Mouse (Mus musculus) cortical plate, adult 2 months (tissue): ENCODE data around the gene Hba-x. TPM values are rescaled to one million over a fixed set of nuclear protein-coding genes. Genes with fewer than 3 reads are reported as not detected.

Experiments
- H3K27ac ChIP-seq: fragments of 200-500 bp; 2 replicates; pipeline ENCODE4 v1.5.1; 2012; ENCODE audit warnings: low read length, control low read depth, inconsistent platforms; ENCODE audit not compliant: insufficient read depth
- H3K4me1 ChIP-seq: fragments of 200-500 bp; 2 replicates; pipeline ENCODE4 v1.6.1; 2011; ENCODE audit warnings: low read length; ENCODE audit not compliant: control insufficient read depth, insufficient read depth
- H3K4me3 ChIP-seq: fragments of 200-500 bp; 2 replicates; pipeline ENCODE4 v1.5.1; 2011; ENCODE audit warnings: mild to moderate bottlenecking, low read length, control low read depth; ENCODE audit not compliant: insufficient read depth
- CTCF ChIP-seq: fragments of 200-500 bp; IDR thresholded peaks from 2 replicates; pipeline ENCODE4 v1.5.1; 2011; ENCODE audit warnings: mild to moderate bottlenecking, control low read depth, low read length; ENCODE audit not compliant: insufficient read depth; ENCODE audit errors: extremely low read depth
- POLR2A ChIP-seq: fragments of 200-500 bp; IDR thresholded peaks from 2 replicates; pipeline ENCODE4 v1.6.1; 2011; ENCODE audit warnings: mild to moderate bottlenecking, low read length, control low read depth; ENCODE audit not compliant: insufficient read depth; ENCODE audit errors: extremely low read depth
- polyA plus RNA-seq: library from polyadenylated mRNA; depleted of rRNA; stranded (reverse); fragments of >200 nt; gene quantifications from 2 replicates; pipeline ENCODE4 v1.2.3, GENCODE M21; 2012

Gene Hba-x
- polyA plus RNA-seq, 1 experiment, result 0.15 TPM

DNA sequence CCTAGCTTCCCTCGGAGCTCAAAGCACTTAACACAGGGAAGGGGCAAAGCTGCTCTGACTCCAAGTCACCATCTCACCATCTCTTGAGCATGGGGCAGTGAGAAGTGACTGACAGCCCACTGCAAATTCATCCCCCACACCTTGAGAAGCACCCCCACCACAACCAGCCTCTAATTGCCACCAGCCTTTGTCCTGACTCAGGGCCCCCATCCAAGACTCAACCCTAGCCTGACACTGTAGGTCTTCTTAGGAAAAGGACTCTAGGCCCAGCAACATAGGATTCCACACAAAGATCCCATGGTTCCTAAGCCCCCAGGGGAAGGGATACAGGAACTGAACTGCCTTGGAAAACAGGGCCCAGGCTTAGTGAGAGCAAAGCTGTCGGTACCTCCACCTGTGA, 40.1 kb upstream of the Hba-x start:
- H3K4me3 ChIP-seq, result no peak overlapping the region
- peaks cover 17% of the 10 kb centered on the region for H3K4me1 ChIP-seq
- peak overlapping the region; percentile 17; the same call in 1 of the 2 replicates for H3K27ac ChIP-seq
- no peak for TF ChIP-seq CTCF
- no peak for TF ChIP-seq POLR2A

DNA sequence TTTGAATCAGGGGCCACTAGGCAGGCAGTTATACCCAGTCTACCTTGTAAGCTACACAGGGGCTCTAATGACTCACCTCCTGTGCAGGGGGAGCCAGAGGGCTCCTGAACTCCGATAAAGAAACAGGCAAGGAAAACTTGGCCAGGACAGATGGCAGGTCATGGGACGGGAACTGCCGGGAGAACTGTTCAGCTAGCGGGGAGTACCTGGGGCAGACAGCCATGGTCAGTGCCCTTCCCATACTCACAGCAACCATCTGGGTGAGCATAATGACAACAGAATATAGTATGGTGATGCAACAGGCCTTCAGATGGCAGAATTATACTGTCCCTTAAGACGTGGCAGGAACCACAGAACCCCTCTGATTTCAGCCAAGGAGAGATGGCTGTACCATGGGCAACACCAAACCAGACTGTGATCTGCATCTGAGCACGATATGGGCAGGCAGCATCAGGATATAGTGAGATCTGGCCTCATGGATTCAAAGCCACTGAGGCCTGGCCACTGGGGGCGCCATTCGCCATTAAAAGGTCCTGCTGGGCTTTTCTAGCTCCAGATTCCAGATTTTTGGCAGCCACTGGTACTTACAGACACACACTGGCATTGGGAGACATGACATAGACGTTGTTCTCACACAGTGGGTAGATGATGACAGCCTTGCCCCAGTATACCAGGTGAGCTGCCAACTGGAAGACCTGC, 39.3 kb upstream of the Hba-x start:
- H3K27ac ChIP-seq, result no peak overlapping the region
- peaks cover 14% of the 10 kb centered on the region for H3K4me1 ChIP-seq
- no peak overlapping the region for H3K4me3 ChIP-seq
- no peak for TF ChIP-seq POLR2A
- peak; percentile 49 for TF ChIP-seq CTCF

DNA sequence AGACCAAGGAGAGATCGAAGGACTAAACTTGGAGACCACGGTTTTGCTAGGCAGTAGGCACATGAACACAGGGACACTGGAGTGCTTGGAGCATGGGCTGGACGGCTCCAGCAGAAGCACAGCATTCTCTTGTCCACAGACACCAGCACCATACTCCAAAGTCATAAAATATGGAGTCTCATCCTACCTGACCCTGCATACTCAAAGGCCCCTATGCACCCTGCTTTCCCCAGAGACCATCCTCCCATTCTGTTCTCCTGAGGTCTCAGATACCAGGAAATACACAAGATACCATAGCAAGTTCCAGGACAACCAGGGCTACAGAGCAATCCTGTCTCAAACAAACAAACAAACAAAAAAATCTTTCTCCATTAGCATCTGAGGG, 38.8 kb upstream of the Hba-x start:
- no peak overlapping the region for H3K4me3 ChIP-seq
- no peak for TF ChIP-seq POLR2A
- no peak overlapping the region for H3K27ac ChIP-seq
- H3K4me1 ChIP-seq, result peaks cover 15% of the 10 kb centered on the region

DNA sequence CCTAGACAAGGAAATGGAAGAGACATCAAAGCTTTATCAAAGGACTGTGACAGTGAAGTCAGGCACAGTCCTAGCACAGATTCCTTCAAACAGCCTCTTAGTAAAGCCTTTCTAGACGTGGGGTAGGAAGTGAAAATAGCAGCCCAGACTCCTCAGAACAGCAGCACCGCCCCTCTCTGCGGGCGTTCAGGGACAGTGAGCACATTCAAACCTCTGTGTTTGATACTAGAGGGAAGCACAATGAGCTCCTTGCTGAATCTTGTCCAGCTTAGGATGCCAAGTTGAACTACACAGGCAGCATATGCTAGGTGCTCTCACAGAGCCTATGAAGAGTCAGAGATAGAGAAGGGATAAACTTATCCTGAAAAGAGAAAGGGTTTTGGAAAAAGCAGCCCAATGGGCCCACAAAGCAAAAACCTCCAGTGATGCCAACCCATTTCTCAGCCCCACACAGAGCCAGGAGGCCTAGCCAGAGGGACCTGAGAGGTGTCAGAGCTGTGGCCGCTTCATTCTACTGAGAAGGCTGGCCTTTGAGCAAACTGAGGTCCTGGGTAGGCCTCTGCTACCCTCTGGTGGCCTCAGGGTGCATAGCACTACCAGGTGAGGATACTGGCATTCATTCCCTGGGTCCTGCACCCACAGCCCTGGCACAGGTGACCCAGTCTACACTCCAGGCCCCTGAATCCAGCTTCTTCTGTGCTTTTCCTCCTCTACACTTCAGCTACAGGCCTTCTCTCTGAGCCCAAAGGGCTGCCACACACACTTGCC, 37.9 kb upstream of the Hba-x start:
- no peak overlapping the region for H3K4me3 ChIP-seq
- TF ChIP-seq CTCF (peak; percentile 93), POLR2A (no peak)
- no peak overlapping the region for H3K27ac ChIP-seq
- H3K4me1 ChIP-seq, result peaks cover 23% of the 10 kb centered on the region

DNA sequence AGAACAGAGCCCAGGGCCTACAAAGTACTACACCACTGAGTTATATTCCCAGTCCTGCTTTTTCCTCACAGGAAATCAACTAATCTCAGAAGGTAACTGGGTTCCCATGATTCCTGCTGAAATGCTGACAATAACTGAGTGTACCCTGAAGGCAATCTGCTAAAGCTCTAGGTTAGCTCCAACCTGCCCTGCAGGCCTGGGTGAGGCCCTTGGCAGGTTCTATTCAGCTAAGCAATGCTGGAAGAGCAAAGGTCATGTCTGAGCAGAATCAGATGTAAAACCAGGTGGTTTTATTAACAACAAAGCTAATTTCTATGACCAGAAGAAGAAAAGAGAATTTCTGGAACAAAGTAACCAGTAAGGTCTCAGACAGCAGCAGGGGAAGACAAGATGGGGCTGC, 34.8 kb upstream of the Hba-x start:
- TF ChIP-seq POLR2A (no peak), CTCF (no peak)
- H3K4me1 ChIP-seq, result peaks cover 23% of the 10 kb centered on the region
- no peak overlapping the region for H3K4me3 ChIP-seq
- no peak overlapping the region for H3K27ac ChIP-seq

DNA sequence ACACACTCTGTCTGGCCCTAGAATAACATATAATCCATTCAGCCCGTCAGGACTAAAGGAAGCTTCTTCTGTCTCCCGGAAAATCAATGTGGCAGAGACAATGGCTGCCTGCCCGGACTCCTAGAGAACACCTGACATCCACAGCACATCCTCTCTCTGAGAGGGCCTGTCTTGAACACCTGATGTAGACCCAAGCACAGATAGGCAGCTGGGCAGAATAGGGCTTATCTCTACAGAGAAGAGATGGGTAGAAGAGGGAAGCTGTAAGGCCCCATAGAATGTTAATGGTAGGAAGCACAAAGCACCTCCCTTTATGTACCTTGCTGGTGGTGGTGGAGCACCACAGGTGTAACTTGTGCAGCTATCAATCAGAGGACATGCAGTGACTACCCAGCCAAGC, 34.0 kb upstream of the Hba-x start:
- Histone ChIP-seq H3K4me3 (no peak overlapping the region), H3K27ac (no peak overlapping the region), H3K4me1 (peaks cover 22% of the 10 kb centered on the region)
- TF ChIP-seq CTCF (no peak), POLR2A (no peak)

DNA sequence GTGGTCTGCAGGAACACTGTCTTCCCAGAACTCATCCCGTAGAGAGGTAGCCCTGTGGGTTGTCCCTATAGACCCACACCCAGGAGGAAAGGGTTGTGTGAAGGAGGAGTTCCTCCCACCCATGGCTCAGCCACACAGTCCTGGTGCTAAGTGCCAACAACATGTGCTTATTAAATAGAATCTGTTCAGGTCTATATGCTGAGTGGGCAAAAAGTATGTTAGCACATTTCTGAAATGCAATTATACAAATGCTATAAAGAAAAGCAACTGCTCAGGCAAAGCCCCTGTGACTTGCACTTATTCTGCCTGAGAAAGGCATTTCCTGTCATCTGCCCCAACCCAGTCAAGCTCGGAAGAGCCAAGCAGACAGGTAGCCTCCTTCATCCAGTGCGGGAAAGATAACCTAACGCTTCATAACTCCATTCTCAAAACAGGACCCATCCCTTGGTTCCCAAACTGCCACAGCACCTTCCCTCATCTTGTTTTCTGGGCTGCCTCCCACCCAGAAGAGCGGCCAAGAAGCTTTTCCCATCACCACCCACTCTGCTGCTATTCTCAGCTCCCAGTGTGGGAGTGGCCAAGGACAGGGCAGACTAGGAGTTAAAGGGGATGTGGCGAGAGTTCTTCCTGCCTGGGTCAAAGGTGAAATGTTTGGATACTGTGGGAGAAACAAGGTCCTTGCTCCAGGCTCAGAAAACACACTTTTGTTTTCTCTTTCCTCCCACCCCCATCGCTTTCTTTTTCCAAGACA, 32.8 kb upstream of the Hba-x start:
- H3K27ac ChIP-seq, result no peak overlapping the region
- TF ChIP-seq POLR2A, result no peak
- no peak for TF ChIP-seq CTCF

DNA sequence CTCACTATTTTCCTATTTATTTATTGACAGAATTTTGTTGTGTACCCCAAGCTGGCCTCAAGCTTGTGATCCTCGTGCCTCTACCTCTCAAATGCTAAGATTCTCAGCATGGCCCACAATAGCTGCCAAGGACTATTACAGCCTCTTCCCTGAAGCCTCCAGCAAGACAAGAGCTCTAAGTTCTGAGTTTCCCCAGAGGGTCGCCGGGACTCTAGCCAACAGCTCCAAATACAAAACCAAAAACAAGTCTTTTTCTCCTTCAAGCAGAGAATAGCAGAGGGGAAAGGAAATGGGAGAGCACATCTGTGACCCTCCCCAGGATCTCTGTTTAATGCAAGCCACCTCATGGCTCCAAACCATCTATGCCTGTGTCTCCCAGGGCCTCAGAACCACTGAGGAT, 32.1 kb upstream of the Hba-x start:
- 0 out of 2 replicates have a peak overlapping the region, but pooled peaks have one; percentile 3 for H3K27ac ChIP-seq
- H3K4me1 ChIP-seq, result peaks cover 16% of the 10 kb centered on the region
- H3K4me3 ChIP-seq, result no peak overlapping the region
- TF ChIP-seq POLR2A (no peak), CTCF (no peak)

More for the DNA sequence above, 32.8 kb upstream of the Hba-x start:
- Histone ChIP-seq H3K4me1 (peaks cover 16% of the 10 kb centered on the region), H3K4me3 (no peak overlapping the region)

DNA sequence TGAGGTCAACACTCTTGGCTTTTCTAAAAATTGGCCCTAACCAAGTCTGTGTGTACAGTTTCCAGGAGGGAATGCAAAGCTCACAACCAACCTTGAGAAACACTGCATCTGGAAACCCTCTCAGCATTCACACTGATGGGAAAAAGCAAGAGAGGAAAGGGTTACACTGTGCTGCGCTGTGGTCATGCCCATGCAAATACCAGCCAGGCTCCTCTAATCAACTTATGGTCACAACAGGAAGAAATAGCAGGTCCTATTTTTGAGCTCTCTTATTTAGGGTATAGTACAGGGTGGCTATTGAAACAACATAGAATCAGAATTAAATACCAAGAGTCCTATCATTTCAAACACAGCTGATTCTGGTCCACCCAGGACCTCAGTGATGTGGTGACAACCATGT, 31.6 kb upstream of the Hba-x start:
- no peak overlapping the region for H3K4me3 ChIP-seq
- TF ChIP-seq POLR2A, result no peak
- TF ChIP-seq CTCF, result no peak
- H3K27ac ChIP-seq, result 0 out of 2 replicates have a peak overlapping the region, but pooled peaks have one; percentile 3
- peaks cover 16% of the 10 kb centered on the region for H3K4me1 ChIP-seq
